Mouse (Mus musculus): Measurements from ENCODE around the gene Utp3.

GRCm38 (mm10) chr5:88519232-88519631 is 35.0 kb upstream of the Utp3 start:
- 0 out of 2 replicates have a peak, but pooled peaks have one; percentile 17 for TF ChIP-seq TCF12 (IDR thresholded peaks at IDR 0.05; ENCODE audit: low read depth, low read length)
- TF ChIP-seq ZMIZ1 (IDR thresholded peaks at IDR 0.05; ENCODE audit: low read depth, low read length): no peak
- peak; percentile 87 for TF ChIP-seq ZC3H11A (IDR thresholded peaks at IDR 0.05; ENCODE audit: low read depth, low read length)
- no peak for TF ChIP-seq RCOR1 (conservative IDR thresholded peaks at IDR 0.05; ENCODE audit: low read depth, low read length)
- no peak for TF ChIP-seq MXI1 (IDR thresholded peaks at IDR 0.05; ENCODE audit: low read depth, low read length)
- TF ChIP-seq SIN3A (IDR thresholded peaks at IDR 0.05; ENCODE audit: low read length): peak; percentile 55; the same call in 1 of the 2 replicates
- no peak for TF ChIP-seq EP300 (IDR thresholded peaks at IDR 0.05; ENCODE audit: low read length)
- peak; percentile 38 to 92; a peak in 3 of 4 replicates for TF ChIP-seq CTCF (conservative IDR thresholded peaks at IDR 0.05 in 1 of 2, IDR thresholded peaks at IDR 0.05 in 1 of 2; ENCODE audit: low read depth in 2 of 2, low read length in 2 of 2)
- no peak for TF ChIP-seq POLR2A (IDR thresholded peaks at IDR 0.05; ENCODE audit: low read depth, low read length)
- TF ChIP-seq ZNF384 (IDR thresholded peaks at IDR 0.05; ENCODE audit: low read depth, low read length): peak; percentile 90
